Mouse (Mus musculus): ENCODE data around the gene Trim29.

DNA sequence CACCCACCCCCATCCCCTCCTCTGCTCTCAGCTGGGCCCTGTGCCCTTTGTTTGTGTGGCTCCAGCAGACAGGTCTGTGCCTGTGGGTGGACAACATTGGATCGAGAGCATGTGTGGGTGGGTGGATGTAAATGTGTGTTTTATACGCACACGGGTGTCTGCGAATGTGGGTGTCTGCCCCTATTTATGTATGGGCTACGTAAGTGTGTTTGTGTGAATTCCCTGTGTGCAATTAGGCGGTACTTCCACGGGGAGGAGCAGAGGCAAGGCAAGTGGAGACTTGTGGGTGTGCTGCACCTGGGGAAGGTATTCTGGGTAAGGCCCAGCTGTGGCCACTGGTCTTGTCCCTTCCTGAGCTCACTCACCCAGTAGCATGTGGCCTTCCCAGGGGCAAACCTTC, 1.5 kb downstream of the Trim29 start:
- TF ChIP-seq CTCF (IDR thresholded peaks at IDR 0.05; ENCODE audit: control insufficient read depth, insufficient read depth, insufficient replicate concordance, low read depth, low read length) = no peak
- TF ChIP-seq POLR2A (IDR thresholded peaks at IDR 0.05; ENCODE audit: control insufficient read depth, low read depth, low read length) = no peak

Data from testis, adult 2 months (tissue).